Mouse (Mus musculus): ENCODE measurements around the gene Trim45.

The Trim45 gene

GRCm38 (mm10) chr3:100963849-100964542 lies 42.0 kb downstream of the Trim45 start:
- ChIA-PET POLR2A (interaction anchor here in 3 of 4 experiments (0.5 to 2.3 kb wide), 6 partner anchors 8 to 349 kb away, joined by 3 to 8 read pairs (median 3); no protein-coding TSS in a partner anchor), CTCF (interaction anchor here in 3 of 4 experiments (0.6 to 2.5 kb wide), 12 partner anchors 8 to 331 kb away, joined by 3 to 11 read pairs (median 4); partner anchors contain the start of gene Trim45 (in 1 of the 3))

GRCm38 (mm10) chr3:100969176-100969917 lies 47.3 kb downstream of the Trim45 start, which contains the start of gene Ttf2:
Gene Ttf2 (minus strand): TSS chr3:100969663.
- ChIA-PET CTCF (interaction anchor here (0.6 to 3.9 kb wide), 14 partner anchors 19 to 349 kb away, joined by 3 to 21 read pairs (median 4); no protein-coding TSS in a partner anchor), POLR2A (interaction anchor here in 3 of 4 experiments (0.6 to 2.0 kb wide), 37 partner anchors 9 to 635 kb away, joined by 3 to 19 read pairs (median 4); partner anchors contain the start of genes Atp1a1 (in 1 of the 3), Cd2 (in 1 of the 3) and Trim45 (in 1 of the 3))

GRCm38 (mm10) chr3:100973906-100974305 lies 51.9 kb downstream of the Trim45 start:
- ChIA-PET CTCF (interaction anchor here (0.6 to 6.3 kb wide), 12 partner anchors 9 to 1405 kb away, joined by 3 to 53 read pairs (median 4); no protein-coding TSS in a partner anchor), POLR2A (interaction anchor here in 3 of 4 experiments (0.6 to 2.0 kb wide), 3 partner anchors 9 to 321 kb away, joined by 3 to 7 read pairs (median 7); no protein-coding TSS in a partner anchor)

- POLR2A ChIA-PET, result interaction anchor here in 2 of 4 experiments (0.8 to 1.2 kb wide), 2 partner anchors 26 to 316 kb away, joined by 3 to 4 read pairs; no protein-coding TSS in a partner anchor
- CTCF ChIA-PET, result interaction anchor here in 2 of 4 experiments (0.6 to 1.9 kb wide), 4 partner anchors 14 to 528 kb away, joined by 3 to 4 read pairs (median 3); no protein-coding TSS in a partner anchor
These were observed 57.3 kb downstream of the Trim45 start for GRCm38 (mm10) chr3:100979290-100979689.
